Mouse (Mus musculus): ENCODE measurements around the gene Crcp. TPM values are rescaled to one million over a fixed set of nuclear protein-coding genes. Genes with fewer than 3 reads are reported as not detected.

Crcp gene
- polyA plus RNA-seq, 1 experiment from 2014 or later: 51.9 TPM

- no peak for ATAC-seq (ENCODE audit: low read depth)
- Histone ChIP-seq H3K4me2 (ENCODE audit: low read depth, low read length) (no peak overlapping the region), H3K4me3 (ENCODE audit: low read depth, low read length) (no peak overlapping the region), H3K27ac (ENCODE audit: low read depth, low read length) (0 out of 2 replicates have a peak overlapping the region, but pooled peaks have one; percentile 5), H3K4me1 (ENCODE audit: control insufficient read depth, insufficient read depth, low read length) (no peaks in the 10 kb centered on the region), H3K9me3 (ENCODE audit: control insufficient read depth, low read length) (no peaks in the 10 kb centered on the region), H3K9ac (replicated peaks; ENCODE audit: low read depth, low read length) (no peak overlapping the region), H3K27me3 (ENCODE audit: control insufficient read depth, insufficient read depth, low read length) (no peaks in the 10 kb centered on the region), H3K36me3 (ENCODE audit: control insufficient read depth, insufficient read depth, low read length) (no peaks in the 10 kb centered on the region)
- 77% methylated on average over 12 of the region's 12 CpGs for WGBS
Measured at GRCm38 (mm10) chr5:130059413-130060328, 30.6 kb downstream of the Crcp start.

- Histone ChIP-seq H3K27ac (ENCODE audit: low read depth, low read length) (no peak overlapping the region), H3K27me3 (ENCODE audit: control insufficient read depth, insufficient read depth, low read length) (no peaks in the 10 kb centered on the region), H3K9me3 (ENCODE audit: control insufficient read depth, low read length) (no peaks in the 10 kb centered on the region), H3K4me2 (ENCODE audit: low read depth, low read length) (no peak overlapping the region), H3K4me3 (ENCODE audit: low read depth, low read length) (no peak overlapping the region), H3K36me3 (ENCODE audit: control insufficient read depth, insufficient read depth, low read length) (no peaks in the 10 kb centered on the region), H3K9ac (replicated peaks; ENCODE audit: low read depth, low read length) (no peak overlapping the region), H3K4me1 (ENCODE audit: control insufficient read depth, insufficient read depth, low read length) (no peaks in the 10 kb centered on the region)
- ATAC-seq (ENCODE audit: low read depth): no peak
- WGBS: 92% methylated on average over 4 of the region's 4 CpGs
Measured at GRCm38 (mm10) chr5:130060329-130060665, 31.2 kb downstream of the Crcp start.

GRCm38 (mm10) chr5:130062096-130062495 lies 33.0 kb downstream of the Crcp start:
- H3K36me3 ChIP-seq (ENCODE audit: control insufficient read depth, insufficient read depth, low read length): no peaks in the 10 kb centered on the region
- H3K4me2 ChIP-seq (ENCODE audit: low read depth, low read length): no peak overlapping the region
- H3K4me1 ChIP-seq (ENCODE audit: control insufficient read depth, insufficient read depth, low read length): no peaks in the 10 kb centered on the region
- no peaks in the 10 kb centered on the region for H3K27me3 ChIP-seq (ENCODE audit: control insufficient read depth, insufficient read depth, low read length)
- ATAC-seq (ENCODE audit: low read depth): no peak
- H3K27ac ChIP-seq (ENCODE audit: low read depth, low read length): no peak overlapping the region; the same call in 1 of the 2 replicates
- H3K9me3 ChIP-seq (ENCODE audit: control insufficient read depth, low read length): no peaks in the 10 kb centered on the region
- no peak overlapping the region for H3K4me3 ChIP-seq (ENCODE audit: low read depth, low read length)
- 74% methylated on average over 2 of the region's 2 CpGs for WGBS
- no peak overlapping the region for H3K9ac ChIP-seq (replicated peaks; ENCODE audit: low read depth, low read length)

GRCm38 (mm10) chr5:130063760-130064159 lies 34.7 kb downstream of the Crcp start:
- 81% methylated on average over 2 of the region's 2 CpGs for WGBS
- no peaks in the 10 kb centered on the region for H3K36me3 ChIP-seq (ENCODE audit: control insufficient read depth, insufficient read depth, low read length)
- H3K27me3 ChIP-seq (ENCODE audit: control insufficient read depth, insufficient read depth, low read length): no peaks in the 10 kb centered on the region
- H3K4me2 ChIP-seq (ENCODE audit: low read depth, low read length): no peak overlapping the region
- H3K4me1 ChIP-seq (ENCODE audit: control insufficient read depth, insufficient read depth, low read length): no peaks in the 10 kb centered on the region
- no peaks in the 10 kb centered on the region for H3K9me3 ChIP-seq (ENCODE audit: control insufficient read depth, low read length)
- H3K27ac ChIP-seq (ENCODE audit: low read depth, low read length): no peak overlapping the region
- H3K9ac ChIP-seq (replicated peaks; ENCODE audit: low read depth, low read length): no peak overlapping the region
- H3K4me3 ChIP-seq (ENCODE audit: low read depth, low read length): no peak overlapping the region
- no peak for ATAC-seq (ENCODE audit: low read depth)

- H3K4me2 ChIP-seq (ENCODE audit: low read depth, low read length): no peak overlapping the region
- no peak overlapping the region for H3K27ac ChIP-seq (ENCODE audit: low read depth, low read length)
- no peaks in the 10 kb centered on the region for H3K27me3 ChIP-seq (ENCODE audit: control insufficient read depth, insufficient read depth, low read length)
- no peaks in the 10 kb centered on the region for H3K36me3 ChIP-seq (ENCODE audit: control insufficient read depth, insufficient read depth, low read length)
- no peak overlapping the region for H3K9ac ChIP-seq (replicated peaks; ENCODE audit: low read depth, low read length)
- H3K9me3 ChIP-seq (ENCODE audit: control insufficient read depth, low read length): no peaks in the 10 kb centered on the region
- ATAC-seq (ENCODE audit: low read depth): no peak
- WGBS: 88% methylated on average over 1 of the region's 1 CpGs
- H3K4me1 ChIP-seq (ENCODE audit: control insufficient read depth, insufficient read depth, low read length): no peaks in the 10 kb centered on the region
- no peak overlapping the region for H3K4me3 ChIP-seq (ENCODE audit: low read depth, low read length)
Measured at GRCm38 (mm10) chr5:130065579-130065978, 36.5 kb downstream of the Crcp start.

- Histone ChIP-seq H3K27me3 (ENCODE audit: control insufficient read depth, insufficient read depth, low read length) (no peaks in the 10 kb centered on the region), H3K4me2 (ENCODE audit: low read depth, low read length) (no peak overlapping the region), H3K4me1 (ENCODE audit: control insufficient read depth, insufficient read depth, low read length) (no peaks in the 10 kb centered on the region), H3K9me3 (ENCODE audit: control insufficient read depth, low read length) (no peaks in the 10 kb centered on the region), H3K27ac (ENCODE audit: low read depth, low read length) (no peak overlapping the region), H3K36me3 (ENCODE audit: control insufficient read depth, insufficient read depth, low read length) (no peaks in the 10 kb centered on the region), H3K4me3 (ENCODE audit: low read depth, low read length) (no peak overlapping the region), H3K9ac (replicated peaks; ENCODE audit: low read depth, low read length) (no peak overlapping the region)
- ATAC-seq (ENCODE audit: low read depth): no peak
- WGBS: 85% methylated on average over 3 of the region's 3 CpGs
Measured at GRCm38 (mm10) chr5:130067841-130068264, 38.8 kb downstream of the Crcp start.

DNA sequence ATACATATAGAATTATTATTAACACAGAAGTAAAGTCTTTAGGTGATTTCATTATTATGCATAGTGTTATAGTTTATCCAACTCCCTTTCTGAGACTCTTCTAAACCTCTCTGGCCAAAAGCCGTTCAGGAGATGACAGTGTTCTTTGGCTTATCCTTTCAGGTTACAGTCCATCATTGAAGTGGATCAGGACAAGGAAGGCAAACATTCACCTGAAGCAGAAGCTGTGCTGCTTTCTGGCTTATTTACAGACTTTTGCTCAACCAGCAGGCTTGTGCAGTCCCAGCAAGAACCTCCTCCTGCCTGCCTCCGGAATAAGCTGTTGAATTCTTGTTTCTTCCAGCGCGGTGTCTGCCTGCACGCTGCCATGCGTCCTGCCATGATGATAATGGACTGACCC lies 43.9 kb downstream of the Crcp start, which contains the start of gene Tpst1:
Gene Tpst1 (plus strand): TSS at position 301 of the 400 bp plus-strand sequence.
- no peaks in the 10 kb centered on the region for H3K4me1 ChIP-seq (ENCODE audit: control insufficient read depth, insufficient read depth, low read length)
- H3K27ac ChIP-seq (ENCODE audit: low read depth, low read length): no peak within 1 kb of the TSS
- ATAC-seq (ENCODE audit: low read depth): no peak
- H3K9ac ChIP-seq (replicated peaks; ENCODE audit: low read depth, low read length): no peak within 1 kb of the TSS
- no peak within 1 kb of the TSS for H3K4me3 ChIP-seq (ENCODE audit: low read depth, low read length)
- no peaks in the 10 kb centered on the region for H3K9me3 ChIP-seq (ENCODE audit: control insufficient read depth, low read length)
- WGBS: 94% methylated on average over 6 of the region's 6 CpGs
- no peak within 1 kb of the TSS for H3K4me2 ChIP-seq (ENCODE audit: low read depth, low read length)
- no peaks in the 10 kb centered on the region for H3K36me3 ChIP-seq (ENCODE audit: control insufficient read depth, insufficient read depth, low read length)
- no peaks in the 10 kb centered on the region for H3K27me3 ChIP-seq (ENCODE audit: control insufficient read depth, insufficient read depth, low read length)

DNA sequence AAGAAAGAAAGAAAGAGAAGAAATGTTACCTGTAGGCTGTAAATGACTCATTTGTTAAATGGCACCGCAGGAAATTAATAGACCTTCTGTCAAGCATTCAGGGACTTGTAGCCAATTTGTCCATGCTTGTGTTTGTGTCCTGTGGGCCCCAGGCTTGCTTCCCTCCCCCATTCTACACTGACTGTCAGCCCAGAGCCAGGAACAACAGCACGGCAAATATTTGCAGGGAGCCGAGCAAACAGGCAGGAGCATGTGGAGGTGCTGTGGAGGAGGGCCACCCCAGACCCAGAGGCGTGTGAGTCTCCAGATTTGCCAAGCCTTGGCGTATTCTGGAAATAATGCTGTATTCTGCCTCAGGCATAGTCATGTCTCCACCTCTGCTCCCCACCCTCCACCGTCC lies 45.4 kb downstream of the Crcp start:
- Histone ChIP-seq H3K9ac (replicated peaks; ENCODE audit: low read depth, low read length) (no peak overlapping the region), H3K27me3 (ENCODE audit: control insufficient read depth, insufficient read depth, low read length) (no peaks in the 10 kb centered on the region), H3K27ac (ENCODE audit: low read depth, low read length) (no peak overlapping the region), H3K9me3 (ENCODE audit: control insufficient read depth, low read length) (no peaks in the 10 kb centered on the region), H3K4me2 (ENCODE audit: low read depth, low read length) (no peak overlapping the region), H3K4me3 (ENCODE audit: low read depth, low read length) (no peak overlapping the region), H3K36me3 (ENCODE audit: control insufficient read depth, insufficient read depth, low read length) (no peaks in the 10 kb centered on the region), H3K4me1 (ENCODE audit: control insufficient read depth, insufficient read depth, low read length) (no peaks in the 10 kb centered on the region)
- 75% methylated on average over 6 of the region's 6 CpGs for WGBS
- ATAC-seq (ENCODE audit: low read depth): no peak

- WGBS: 70% methylated on average over 6 of the region's 6 CpGs
Measured at GRCm38 (mm10) chr5:130076396-130076795, 47.3 kb downstream of the Crcp start.

More at GRCm38 (mm10) chr5:130076396-130076795, 47.3 kb downstream of the Crcp start:
- no peak for ATAC-seq (ENCODE audit: low read depth)
- Histone ChIP-seq H3K4me1 (ENCODE audit: control insufficient read depth, insufficient read depth, low read length) (no peaks in the 10 kb centered on the region), H3K9me3 (ENCODE audit: control insufficient read depth, low read length) (no peaks in the 10 kb centered on the region), H3K4me2 (ENCODE audit: low read depth, low read length) (no peak overlapping the region), H3K9ac (replicated peaks; ENCODE audit: low read depth, low read length) (no peak overlapping the region), H3K4me3 (ENCODE audit: low read depth, low read length) (no peak overlapping the region), H3K36me3 (ENCODE audit: control insufficient read depth, insufficient read depth, low read length) (no peaks in the 10 kb centered on the region), H3K27ac (ENCODE audit: low read depth, low read length) (no peak overlapping the region), H3K27me3 (ENCODE audit: control insufficient read depth, insufficient read depth, low read length) (no peaks in the 10 kb centered on the region)

All from neural tube, embryonic 14.5 days (tissue).